Mouse (Mus musculus): ENCODE results near the gene Phgr1. TPM values are rescaled to one million over a fixed set of nuclear protein-coding genes. Genes with fewer than 3 reads are reported as not detected.

Gene Phgr1
- not detected in 2 replicates for polyA plus RNA-seq (2016; fragmentation: Nextera tagmentation; extraction: Ambion mirVana)

DNA sequence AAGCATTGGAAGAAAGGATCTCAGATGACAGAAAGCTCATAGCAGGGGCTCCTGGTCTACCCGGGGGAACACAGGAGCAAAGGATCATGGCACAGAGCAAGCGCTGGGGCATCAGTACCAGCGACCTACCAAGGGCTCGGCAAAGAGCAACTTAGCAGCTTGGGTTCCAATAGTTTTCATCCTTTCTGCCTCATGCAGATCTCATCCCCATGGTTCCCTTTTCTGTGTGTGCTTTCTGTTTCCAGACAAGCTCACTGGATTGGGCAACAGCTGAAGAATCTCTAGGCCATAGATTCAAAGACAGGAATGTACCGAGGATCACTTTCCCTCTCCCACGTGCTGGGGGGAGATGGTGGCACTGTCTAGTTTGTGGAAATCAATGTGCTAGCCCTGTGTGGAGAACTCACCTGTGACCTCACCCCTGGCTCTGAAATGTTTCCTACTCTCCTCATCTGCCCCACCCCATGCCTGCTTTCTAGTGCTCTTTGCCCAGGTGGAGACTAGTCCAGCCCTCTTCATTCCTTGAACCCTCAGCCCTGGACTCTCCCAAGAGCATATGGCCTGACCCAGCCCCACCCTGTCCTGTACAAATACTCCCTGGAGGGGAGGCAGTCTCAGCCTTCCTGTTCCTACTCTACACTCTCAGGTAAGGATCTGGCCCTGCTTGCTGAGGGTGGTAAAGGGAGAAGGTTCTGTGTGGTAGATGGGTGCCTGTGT lies at the start of gene Phgr1:
Gene Phgr1 (plus strand): TSS at position 612 of the 717 bp plus-strand sequence.
- Histone ChIP-seq H3K27me3 (ENCODE audit: low read depth, poor library complexity, severe bottlenecking) (no peaks in the 10 kb centered on the region; the same call in 1 of the 2 replicates), H3K4me1 (0 out of 2 replicates have a peak, but pooled peaks cover 2% of the 10 kb centered on the region), H3K27ac (no peak within 1 kb of the TSS), H3K4me3 (no peak within 1 kb of the TSS), H3K36me3 (no peaks in the 10 kb centered on the region), H3K9me3 (replicated peaks) (no peaks in the 10 kb centered on the region)
- no peak for DNase-seq (ENCODE audit: low spot score)
- 82% methylated on average over 6 of the region's 6 CpGs for WGBS

DNA sequence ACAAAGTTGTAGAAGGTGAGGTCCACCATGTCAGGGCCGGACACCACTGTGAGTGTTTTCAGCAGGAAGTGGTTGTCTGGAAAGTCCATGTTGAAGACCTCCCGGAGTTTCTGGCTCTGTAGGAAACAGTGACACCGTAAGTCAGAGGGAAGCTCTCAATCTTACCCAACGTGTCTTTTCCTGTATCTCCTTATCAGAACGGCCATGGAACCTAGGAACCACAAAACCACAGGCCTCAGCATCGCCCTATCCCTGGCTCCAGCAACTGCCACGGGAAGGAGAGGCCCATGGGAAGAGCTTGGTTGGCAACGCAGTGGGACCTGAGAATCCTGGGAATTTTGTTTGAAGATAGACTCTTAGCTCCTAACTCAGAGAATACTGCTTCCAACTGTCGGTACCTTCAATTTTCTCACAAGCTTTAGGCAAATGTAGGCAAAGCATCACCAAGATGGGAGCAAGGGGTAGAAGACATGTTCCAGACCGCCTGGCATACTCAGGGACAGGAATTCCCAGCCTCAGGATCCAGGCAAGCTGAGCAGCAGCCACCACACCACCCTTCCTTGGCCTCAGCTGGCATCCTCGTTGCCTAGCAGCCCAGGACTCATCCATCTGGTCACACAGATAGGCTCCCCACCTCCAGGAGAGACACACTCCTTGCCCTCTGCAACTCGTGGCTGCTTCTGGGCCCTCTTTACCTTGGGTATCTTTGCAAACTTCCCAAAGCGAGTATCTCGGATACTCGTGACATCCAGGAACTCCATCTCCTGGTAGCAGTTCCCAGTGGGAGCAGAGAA lies 48.7 kb upstream of the Phgr1 start:
- Histone ChIP-seq H3K36me3 (no peaks in the 10 kb centered on the region), H3K27ac (no peak overlapping the region), H3K27me3 (ENCODE audit: low read depth, poor library complexity, severe bottlenecking) (peaks cover 70% of the 10 kb centered on the region), H3K4me3 (no peak overlapping the region), H3K4me1 (peaks cover 18% of the 10 kb centered on the region), H3K9me3 (replicated peaks) (no peaks in the 10 kb centered on the region)
- WGBS, result 82% methylated on average over 15 of the region's 15 CpGs
- no peak for DNase-seq (ENCODE audit: low spot score)

GRCm38 (mm10) chr2:118725511-118725910 lies 47.1 kb upstream of the Phgr1 start:
- Histone ChIP-seq H3K4me3 (no peak overlapping the region), H3K27me3 (ENCODE audit: low read depth, poor library complexity, severe bottlenecking) (peaks cover 72% of the 10 kb centered on the region), H3K27ac (no peak overlapping the region), H3K36me3 (no peaks in the 10 kb centered on the region), H3K4me1 (peaks cover 23% of the 10 kb centered on the region), H3K9me3 (replicated peaks) (no peaks in the 10 kb centered on the region)
- WGBS, result 87% methylated on average over 4 of the region's 4 CpGs
- no peak for DNase-seq (ENCODE audit: low spot score)

GRCm38 (mm10) chr2:118726873-118727272 lies 45.7 kb upstream of the Phgr1 start:
- Histone ChIP-seq H3K27me3 (ENCODE audit: low read depth, poor library complexity, severe bottlenecking) (peaks cover 85% of the 10 kb centered on the region), H3K4me1 (peaks cover 23% of the 10 kb centered on the region), H3K27ac (no peak overlapping the region), H3K9me3 (replicated peaks) (no peaks in the 10 kb centered on the region), H3K36me3 (no peaks in the 10 kb centered on the region), H3K4me3 (no peak overlapping the region)
- WGBS, result 90% methylated on average over 2 of the region's 2 CpGs
- no peak for DNase-seq (ENCODE audit: low spot score)

GRCm38 (mm10) chr2:118727911-118728310 lies 44.7 kb upstream of the Phgr1 start:
- no peak for DNase-seq (ENCODE audit: low spot score)
- H3K36me3 ChIP-seq, result no peaks in the 10 kb centered on the region
- no peaks in the 10 kb centered on the region for H3K9me3 ChIP-seq (replicated peaks)
- peaks cover 19% of the 10 kb centered on the region for H3K4me1 ChIP-seq
- peak overlapping the region; percentile 56; the same call in 1 of the 2 replicates for H3K27ac ChIP-seq
- WGBS, result 18% methylated on average over 9 of the region's 9 CpGs
- peak overlapping the region; percentile 16; the same call in 1 of the 2 replicates for H3K4me3 ChIP-seq
- peaks cover 82% of the 10 kb centered on the region for H3K27me3 ChIP-seq (ENCODE audit: low read depth, poor library complexity, severe bottlenecking)

DNA sequence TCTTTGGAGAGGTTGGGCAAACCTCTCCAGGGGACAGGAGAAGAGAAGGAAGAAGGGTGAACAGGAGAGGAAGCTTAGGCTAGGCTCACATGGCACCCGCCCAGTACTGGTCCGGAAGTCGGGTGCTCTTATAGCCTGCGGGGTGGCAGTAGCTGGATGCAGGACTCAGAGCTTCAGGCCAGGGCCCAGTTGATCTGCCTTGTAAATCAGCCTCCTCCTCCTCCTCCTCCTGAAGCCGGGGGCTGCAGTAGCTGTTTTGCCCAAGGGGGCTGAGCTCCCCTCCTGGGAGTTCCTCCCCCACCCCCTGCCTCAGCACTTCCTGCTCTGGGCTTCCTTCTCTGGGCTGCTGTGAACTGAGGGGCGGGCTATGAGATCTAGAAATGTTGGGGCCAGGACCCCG lies 44.2 kb upstream of the Phgr1 start, which contains the start of gene Plcb2:
Gene Plcb2 (minus strand): TSS at position 102 of the 400 bp plus-strand sequence.
- Histone ChIP-seq H3K9me3 (replicated peaks) (no peaks in the 10 kb centered on the region), H3K27me3 (ENCODE audit: low read depth, poor library complexity, severe bottlenecking) (peaks cover 77% of the 10 kb centered on the region), H3K36me3 (no peaks in the 10 kb centered on the region), H3K27ac (peak within 1 kb of the TSS; percentile 56), H3K4me1 (peaks cover 16% of the 10 kb centered on the region), H3K4me3 (peak within 1 kb of the TSS; percentile 16; the same call in 1 of the 2 replicates)
- DNase-seq (ENCODE audit: low spot score), result no peak
- WGBS, result 11% methylated on average over 7 of the region's 7 CpGs

DNA sequence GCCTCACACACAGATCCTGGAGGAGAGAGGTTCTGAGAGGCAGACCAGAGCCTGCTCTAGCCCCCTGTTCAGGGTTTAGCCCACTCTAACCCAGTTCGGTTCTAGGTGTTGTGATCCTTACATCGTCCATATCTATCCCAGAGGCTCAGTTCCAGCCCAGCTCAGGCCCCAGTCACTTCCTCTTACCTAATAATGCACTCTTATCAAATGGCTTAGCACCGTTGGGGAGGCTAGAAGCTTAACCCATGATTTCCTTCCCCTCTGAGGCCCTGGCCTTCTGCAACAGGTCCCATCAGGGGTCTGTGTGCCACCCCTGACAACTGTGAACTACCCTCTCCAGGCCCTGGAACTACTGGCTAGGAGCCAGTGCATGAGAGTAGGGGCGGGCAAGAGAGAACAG lies 43.4 kb upstream of the Phgr1 start:
- no peak for DNase-seq (ENCODE audit: low spot score)
- H3K36me3 ChIP-seq, result no peaks in the 10 kb centered on the region
- H3K9me3 ChIP-seq (replicated peaks), result no peaks in the 10 kb centered on the region
- H3K4me1 ChIP-seq, result peaks cover 16% of the 10 kb centered on the region
- H3K27ac ChIP-seq, result 0 out of 2 replicates have a peak overlapping the region, but pooled peaks have one; percentile 56
- H3K27me3 ChIP-seq (ENCODE audit: low read depth, poor library complexity, severe bottlenecking), result peaks cover 74% of the 10 kb centered on the region
- no peak overlapping the region for H3K4me3 ChIP-seq
- WGBS, result 44% methylated on average over 4 of the region's 4 CpGs

DNA sequence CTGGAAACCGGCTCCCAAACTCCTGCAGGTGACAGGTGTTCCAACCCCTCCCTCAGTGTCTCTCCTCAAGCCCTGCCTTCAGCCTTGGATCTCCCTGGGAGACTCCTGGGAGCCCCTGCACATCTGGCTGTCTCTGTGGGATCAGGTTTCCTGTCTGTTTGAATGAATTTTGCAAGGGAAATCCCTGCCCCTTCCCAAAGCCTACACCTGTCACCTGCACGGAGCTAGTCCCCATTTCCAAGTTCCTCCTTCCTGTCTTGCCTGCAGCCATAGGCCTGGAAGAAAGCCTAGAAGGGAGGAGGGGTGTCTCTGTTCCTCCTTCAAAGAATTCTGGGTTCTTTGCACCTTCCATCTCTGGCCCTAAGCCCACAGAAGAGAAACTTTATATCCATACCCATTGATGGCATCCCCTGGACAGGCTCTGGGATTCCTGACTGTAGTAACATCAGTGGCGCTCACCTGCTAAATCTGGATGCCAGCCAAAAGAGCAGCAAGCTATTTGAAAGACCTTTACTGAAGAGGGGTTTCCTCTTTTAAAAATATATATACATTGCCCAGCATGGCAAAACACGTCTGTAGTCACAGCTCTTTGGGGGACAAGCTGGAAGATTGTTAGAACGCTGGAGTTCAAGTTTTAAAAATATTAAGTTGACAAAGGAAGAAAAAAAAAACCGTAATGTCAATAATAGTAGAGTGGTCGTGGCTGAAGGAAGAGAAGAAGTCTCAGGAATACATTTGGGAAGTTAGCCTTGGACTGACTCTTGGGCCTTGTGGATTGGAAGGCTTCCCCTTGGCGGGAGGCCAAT lies 42.5 kb upstream of the Phgr1 start:
- WGBS, result 29% methylated on average over 8 of the region's 8 CpGs
- H3K27ac ChIP-seq, result no peak overlapping the region
- H3K4me3 ChIP-seq, result no peak overlapping the region
- H3K27me3 ChIP-seq (ENCODE audit: low read depth, poor library complexity, severe bottlenecking), result peaks cover 67% of the 10 kb centered on the region
- no peaks in the 10 kb centered on the region for H3K9me3 ChIP-seq (replicated peaks)
- H3K4me1 ChIP-seq, result peaks cover 16% of the 10 kb centered on the region
- no peak for DNase-seq (ENCODE audit: low spot score)
- H3K36me3 ChIP-seq, result no peaks in the 10 kb centered on the region

DNA sequence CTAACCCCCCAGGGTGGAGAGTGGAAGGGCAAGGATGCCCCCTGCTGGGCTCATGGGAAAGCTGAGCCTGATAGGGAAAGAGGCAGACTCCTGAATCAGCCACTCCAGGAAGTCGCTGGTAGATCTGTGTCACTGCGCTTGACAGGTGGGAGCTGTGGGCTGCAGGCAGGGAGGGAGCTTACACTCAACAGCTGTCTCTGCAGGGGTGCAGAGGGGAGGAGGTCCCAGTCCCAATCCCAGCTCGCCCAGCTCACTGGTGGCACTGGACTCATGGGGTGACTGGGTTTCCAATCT lies 42.0 kb upstream of the Phgr1 start:
- Histone ChIP-seq H3K27ac (no peak overlapping the region), H3K9me3 (replicated peaks) (no peaks in the 10 kb centered on the region), H3K27me3 (ENCODE audit: low read depth, poor library complexity, severe bottlenecking) (peaks cover 63% of the 10 kb centered on the region), H3K36me3 (no peaks in the 10 kb centered on the region), H3K4me3 (no peak overlapping the region), H3K4me1 (peaks cover 16% of the 10 kb centered on the region)
- WGBS, result 5% methylated on average over 3 of the region's 3 CpGs
- no peak for DNase-seq (ENCODE audit: low spot score)

DNA sequence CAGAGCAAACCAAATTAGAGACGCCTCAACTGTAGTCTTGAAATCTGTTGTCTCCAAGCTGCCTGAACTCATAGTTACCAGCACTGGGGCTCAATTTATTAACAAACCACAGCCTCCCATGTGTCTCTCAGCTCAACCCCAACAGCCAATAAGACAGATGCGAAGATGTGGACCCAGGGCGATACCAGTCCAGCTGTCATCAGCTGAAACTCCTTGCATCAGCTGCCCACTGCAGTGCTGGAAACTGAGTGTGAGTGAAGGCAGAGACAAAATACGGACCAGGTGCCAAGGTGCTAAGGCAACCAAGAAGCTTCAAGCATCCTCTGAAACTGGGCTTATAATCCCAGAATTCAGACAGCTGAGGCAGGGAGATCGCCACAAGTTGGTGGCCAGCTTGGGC lies 40.6 kb upstream of the Phgr1 start:
- DNase-seq (ENCODE audit: low spot score), result no peak
- Histone ChIP-seq H3K27ac (no peak overlapping the region), H3K4me3 (no peak overlapping the region), H3K36me3 (no peaks in the 10 kb centered on the region), H3K4me1 (peaks cover 16% of the 10 kb centered on the region), H3K27me3 (ENCODE audit: low read depth, poor library complexity, severe bottlenecking) (peaks cover 62% of the 10 kb centered on the region), H3K9me3 (replicated peaks) (no peaks in the 10 kb centered on the region)
- 92% methylated on average over 5 of the region's 5 CpGs for WGBS

DNA sequence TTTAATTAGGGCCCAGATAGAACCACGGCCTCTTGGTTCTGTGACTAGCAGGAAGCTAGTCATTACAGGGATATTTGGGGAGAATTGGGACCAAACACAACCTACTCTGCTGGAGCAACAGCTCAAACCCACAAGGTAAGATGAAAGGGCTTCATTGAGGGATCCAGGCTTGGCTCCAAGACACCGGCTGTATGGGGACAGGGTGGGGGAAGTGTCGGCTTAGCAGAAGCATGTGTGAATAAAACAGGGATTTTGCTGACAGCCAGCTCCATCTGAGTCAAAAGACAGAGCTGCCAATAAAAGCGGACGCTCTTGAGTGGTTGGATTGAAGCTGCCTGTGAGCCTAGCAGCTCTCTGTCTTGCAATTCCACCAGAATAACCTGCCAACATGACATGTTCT lies 39.2 kb upstream of the Phgr1 start:
- Histone ChIP-seq H3K27me3 (ENCODE audit: low read depth, poor library complexity, severe bottlenecking) (peaks cover 49% of the 10 kb centered on the region), H3K9me3 (replicated peaks) (no peaks in the 10 kb centered on the region), H3K4me3 (no peak overlapping the region), H3K36me3 (no peaks in the 10 kb centered on the region), H3K4me1 (peaks cover 10% of the 10 kb centered on the region), H3K27ac (no peak overlapping the region)
- DNase-seq (ENCODE audit: low spot score), result no peak
- WGBS, result 59% methylated on average over 5 of the region's 5 CpGs

DNA sequence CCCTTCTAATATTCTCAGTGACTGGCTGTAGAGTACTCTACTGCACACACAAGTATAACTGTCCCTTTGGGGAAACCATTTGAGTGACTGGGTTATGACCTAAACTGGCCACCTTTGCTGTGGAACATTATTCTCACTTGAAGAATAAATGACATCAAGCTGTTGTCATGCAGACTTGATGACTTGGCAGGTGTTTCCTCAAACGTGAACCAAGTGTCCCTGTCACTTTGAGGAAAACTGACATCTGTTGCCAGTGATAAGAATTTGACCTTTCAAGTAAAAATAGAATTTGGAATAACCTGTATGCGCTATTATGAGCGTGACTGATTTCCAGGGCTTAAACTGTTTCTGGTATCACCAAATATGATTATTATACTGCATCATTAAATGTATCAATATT lies 32.2 kb upstream of the Phgr1 start:
- Histone ChIP-seq H3K4me1 (peaks cover 10% of the 10 kb centered on the region), H3K27ac (no peak overlapping the region), H3K27me3 (ENCODE audit: low read depth, poor library complexity, severe bottlenecking) (peaks cover 34% of the 10 kb centered on the region), H3K4me3 (no peak overlapping the region), H3K9me3 (replicated peaks) (no peaks in the 10 kb centered on the region), H3K36me3 (no peaks in the 10 kb centered on the region)
- whole genome bisulfite sequencing, result 70% methylated on average over 3 of the region's 3 CpGs
- no peak for DNase-seq (ENCODE audit: low spot score)
